Mouse (Mus musculus): ENCODE data around the gene Gm4922. TPM values are rescaled to one million over a fixed set of nuclear protein-coding genes. Genes with fewer than 3 reads are reported as not detected.

Gm4922 gene
- polyA plus RNA-seq, 1 experiment = not detected

- Histone ChIP-seq H3K4me3 (ENCODE audit: insufficient read depth, low read length) (peak overlapping the region; percentile 90), H3K4me1 (ENCODE audit: control insufficient read depth, insufficient read depth, low read length) (peaks cover 8% of the 10 kb centered on the region), H3K27ac (ENCODE audit: insufficient read depth, low read length) (no peak overlapping the region)
- TF ChIP-seq POLR2A (IDR thresholded peaks at IDR 0.05; ENCODE audit: extremely low read depth, insufficient read depth, low read length) (no peak), CTCF (IDR thresholded peaks at IDR 0.05; ENCODE audit: extremely low read depth, insufficient read depth, low read length) (no peak)
These were observed 45.6 kb downstream of the Gm4922 start for GRCm38 (mm10) chr10:18741024-18741423.

Other genes with a start within 250 kb of the Gm4922 start
- 2.8 and 3.4 TPM in 2 replicates for gene Hebp2, start 240.7 kb downstream of the Gm4922 start, polyA plus RNA-seq (2012; rRNA removed)
- gene Arfgef3, start 42.8 kb downstream of the Gm4922 start, polyA plus RNA-seq (2012; rRNA removed) = 25.6 and 27.7 TPM in 2 replicates
- 5.7 and 6.6 TPM in 2 replicates for gene Perp, start 58.2 kb upstream of the Gm4922 start, polyA plus RNA-seq (2012; rRNA removed)
- 2.0 and 2.3 TPM in 2 replicates for gene Tnfaip3, start 228.9 kb upstream of the Gm4922 start, polyA plus RNA-seq (2012; rRNA removed)

Measured in cortical plate, adult 2 months (tissue).